Mouse (Mus musculus) stomach, embryonic 14.5 days (tissue): ENCODE data around the gene Bcas3. TPM values are rescaled to one million over a fixed set of nuclear protein-coding genes. Genes with fewer than 3 reads are reported as not detected.

Experiments
- ATAC-seq: fragments of 200-750 bp; cut with Nextera tagmentation; 2 replicates; pipeline ENCODE4 v1.8.0; 2017; ENCODE audit warnings: low read depth, moderate TSS enrichment; ENCODE audit not compliant: insufficient number of reproducible peaks, insufficient read depth, low FRiP score
- H3K27ac ChIP-seq: fragments of 300-500 bp; sonication (generic); 2 replicates; pipeline ENCODE4 v1.5.1; 2014; ENCODE audit warnings: mild to moderate bottlenecking, low read length, moderate library complexity, mixed read lengths
- H3K27me3 ChIP-seq: fragments of 300-500 bp; sonication (generic); 2 replicates; pipeline ENCODE4 v1.6.1; 2014; ENCODE audit warnings: low read length, control low read depth, mixed read lengths; ENCODE audit not compliant: control insufficient read depth, insufficient read depth
- H3K36me3 ChIP-seq: fragments of 300-500 bp; sonication (generic); 2 replicates; pipeline ENCODE4 v1.6.1; 2014; ENCODE audit warnings: mild to moderate bottlenecking, control low read depth, low read length, moderate library complexity, mixed read lengths; ENCODE audit not compliant: control insufficient read depth, insufficient read depth
- H3K4me1 ChIP-seq: fragments of 300-500 bp; sonication (generic); 2 replicates; pipeline ENCODE4 v1.6.1; 2014; ENCODE audit warnings: low read length, control low read depth, mixed read lengths; ENCODE audit not compliant: control insufficient read depth, insufficient read depth
- H3K4me2 ChIP-seq: fragments of 300-500 bp; sonication (generic); replicated peaks from 2 replicates; pipeline ENCODE4 v1.6.1; 2014; ENCODE audit warnings: low read depth, low read length, control low read depth
- H3K4me3 ChIP-seq: fragments of 300-500 bp; sonication (generic); 2 replicates; pipeline ENCODE4 v1.5.1; 2014; ENCODE audit warnings: low read depth, low read length, control low read depth
- H3K9ac ChIP-seq: fragments of 300-500 bp; sonication (generic); replicated peaks from 2 replicates; pipeline ENCODE4 v1.6.1; 2014; ENCODE audit warnings: low read depth, mild to moderate bottlenecking, control low read depth, low read length, moderate library complexity, mixed read lengths
- H3K9me3 ChIP-seq: fragments of 300-500 bp; sonication (generic); 2 replicates; pipeline ENCODE4 v1.6.1; 2016; ENCODE audit warnings: low read depth, low read length, control low read depth; ENCODE audit not compliant: control insufficient read depth
- WGBS: fragments of 180-500 bp; shearing (Covaris S2); extraction: QIAGEN DNeasy Blood & Tissue Kit; methylation state at CpG from one replicate; pipeline ENCODE4 v1.1.7; 2014; 5-methylcytosine and 5-hydroxymethylcytosine counted together
- polyA plus RNA-seq: library from polyadenylated mRNA; unstranded; fragments of >200 nt; fragmentation: Nextera tagmentation; extraction: Ambion mirVana; gene quantifications from 2 replicates; pipeline ENCODE4 v1.2.1, GENCODE M21; 2014

The Bcas3 gene
- polyA plus RNA-seq, 1 experiment from 2014 or later: 20.4 TPM

DNA sequence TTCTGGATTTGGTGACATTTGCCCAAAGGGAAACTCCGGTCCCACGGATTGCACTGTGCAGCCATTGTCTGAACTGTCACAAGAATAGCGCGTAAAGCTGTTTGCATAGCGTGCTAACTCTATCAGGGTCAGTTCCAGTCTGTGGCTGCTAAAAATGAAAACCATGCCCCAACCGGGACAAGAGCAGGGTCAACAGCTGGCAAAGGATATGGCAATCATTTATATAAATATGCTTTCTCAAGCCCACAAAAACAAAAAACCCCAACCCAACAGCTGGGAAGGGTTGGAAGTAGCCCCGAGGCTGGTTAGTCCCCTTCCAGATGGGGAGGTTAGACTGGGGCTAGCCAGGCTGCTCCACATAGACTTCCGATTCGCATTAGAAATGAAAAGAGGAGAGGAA lies 314.8 kb downstream of the Bcas3 start:
- peak overlapping the region; percentile 19; the same call in 1 of the 2 replicates for H3K4me2 ChIP-seq
- H3K9ac ChIP-seq: no peak overlapping the region
- no peak overlapping the region for H3K4me3 ChIP-seq
- H3K27ac ChIP-seq: peak overlapping the region; percentile 12; the same call in 1 of the 2 replicates
- ATAC-seq: peak; percentile 56; the same call in 1 of the 2 replicates
- peaks cover 17% of the 10 kb centered on the region for H3K4me1 ChIP-seq
- WGBS: 31% methylated on average over 9 of the region's 9 CpGs
- no peaks in the 10 kb centered on the region for H3K27me3 ChIP-seq
- H3K36me3 ChIP-seq: no peaks in the 10 kb centered on the region
- H3K9me3 ChIP-seq: no peaks in the 10 kb centered on the region

DNA sequence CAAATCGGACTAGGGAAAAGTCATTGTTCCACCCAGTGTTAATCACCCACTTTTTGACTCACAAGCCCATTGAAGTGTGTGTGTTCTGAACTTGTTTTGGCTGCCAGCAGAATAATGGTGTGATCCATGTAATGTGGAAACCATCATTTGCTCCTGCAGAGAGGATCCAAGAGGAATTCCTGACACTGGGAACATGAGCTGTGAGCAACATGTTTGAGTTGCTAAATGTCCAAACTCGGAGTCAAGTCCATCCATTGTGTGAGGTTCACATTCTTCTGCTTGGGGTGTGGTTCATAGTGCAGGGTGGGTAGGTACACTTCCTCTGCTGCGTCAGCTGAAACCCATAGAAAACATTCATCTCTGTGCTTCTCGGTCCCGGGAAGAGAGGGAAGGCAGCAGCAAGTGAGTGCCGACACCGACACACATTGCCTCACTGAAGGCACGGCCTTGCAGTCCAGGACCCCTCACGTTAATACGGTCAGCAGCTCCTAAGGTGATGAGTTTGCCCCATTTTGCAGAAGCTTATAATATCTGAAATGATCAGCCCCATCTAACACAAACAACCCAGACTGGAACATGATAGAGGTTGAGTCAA lies 320.0 kb downstream of the Bcas3 start:
- no peak overlapping the region for H3K9ac ChIP-seq
- 72% methylated on average over 10 of the region's 10 CpGs for WGBS
- H3K36me3 ChIP-seq: no peaks in the 10 kb centered on the region
- no peak overlapping the region for H3K4me2 ChIP-seq
- no peak overlapping the region for H3K27ac ChIP-seq
- peaks cover 24% of the 10 kb centered on the region for H3K4me1 ChIP-seq
- ATAC-seq: no peak
- no peaks in the 10 kb centered on the region for H3K9me3 ChIP-seq
- no peaks in the 10 kb centered on the region for H3K27me3 ChIP-seq
- no peak overlapping the region for H3K4me3 ChIP-seq

DNA sequence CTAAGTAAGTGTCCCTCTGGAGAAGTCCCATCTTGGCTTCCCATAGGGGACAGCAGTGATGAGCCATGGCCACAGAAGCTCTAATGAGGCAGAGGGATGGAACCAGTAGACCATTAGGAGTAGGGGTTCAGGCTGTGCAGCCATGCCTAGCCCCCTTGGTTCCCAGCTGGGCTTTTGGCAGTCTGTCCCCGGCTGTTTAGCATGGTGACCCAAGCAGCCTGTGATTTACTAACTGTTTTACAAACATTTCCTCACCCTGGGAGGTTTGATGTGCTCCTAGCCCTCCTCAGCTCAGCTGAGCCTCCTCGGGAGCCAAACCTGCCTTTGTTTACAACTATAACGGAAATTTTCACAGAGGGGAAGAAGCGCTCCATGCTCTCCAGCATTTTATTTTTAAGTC lies 322.3 kb downstream of the Bcas3 start:
- no peaks in the 10 kb centered on the region for H3K9me3 ChIP-seq
- no peak overlapping the region for H3K4me2 ChIP-seq
- no peak overlapping the region for H3K9ac ChIP-seq
- peak overlapping the region; percentile 71; the same call in 1 of the 2 replicates for H3K27ac ChIP-seq
- ATAC-seq: no peak
- peaks cover 20% of the 10 kb centered on the region for H3K4me1 ChIP-seq
- no peak overlapping the region for H3K4me3 ChIP-seq
- WGBS: 33% methylated on average over 4 of the region's 4 CpGs
- H3K27me3 ChIP-seq: no peaks in the 10 kb centered on the region
- H3K36me3 ChIP-seq: no peaks in the 10 kb centered on the region

- Histone ChIP-seq H3K4me1 (peaks cover 20% of the 10 kb centered on the region), H3K4me3 (no peak overlapping the region), H3K27ac (peak overlapping the region; percentile 48; the same call in 1 of the 2 replicates), H3K27me3 (no peaks in the 10 kb centered on the region), H3K36me3 (no peaks in the 10 kb centered on the region), H3K9me3 (no peaks in the 10 kb centered on the region), H3K9ac (no peak overlapping the region), H3K4me2 (no peak overlapping the region)
- ATAC-seq: no peak
- 37% methylated on average over 10 of the region's 10 CpGs for WGBS
These were observed 323.5 kb downstream of the Bcas3 start for GRCm38 (mm10) chr11:85676357-85677004.

GRCm38 (mm10) chr11:85678666-85679065 lies 325.7 kb downstream of the Bcas3 start:
- H3K27me3 ChIP-seq: no peaks in the 10 kb centered on the region
- WGBS: 66% methylated on average over 5 of the region's 5 CpGs

GRCm38 (mm10) chr11:85681580-85682419 lies 328.8 kb downstream of the Bcas3 start:
- Histone ChIP-seq H3K4me1 (peaks cover 8% of the 10 kb centered on the region; the same call in 1 of the 2 replicates), H3K4me2 (no peak overlapping the region), H3K27me3 (no peaks in the 10 kb centered on the region), H3K4me3 (no peak overlapping the region), H3K27ac (no peak overlapping the region), H3K36me3 (no peaks in the 10 kb centered on the region), H3K9ac (no peak overlapping the region), H3K9me3 (no peaks in the 10 kb centered on the region)
- no peak for ATAC-seq
- WGBS: 89% methylated on average over 11 of the region's 11 CpGs

More at GRCm38 (mm10) chr11:85678666-85679065, 325.7 kb downstream of the Bcas3 start:
- H3K9me3 ChIP-seq: no peaks in the 10 kb centered on the region
- peak overlapping the region; percentile 7; the same call in 1 of the 2 replicates for H3K27ac ChIP-seq
- no peak overlapping the region for H3K4me3 ChIP-seq
- peaks cover 20% of the 10 kb centered on the region for H3K4me1 ChIP-seq
- ATAC-seq: no peak
- no peaks in the 10 kb centered on the region for H3K36me3 ChIP-seq
- no peak overlapping the region for H3K9ac ChIP-seq
- no peak overlapping the region for H3K4me2 ChIP-seq

- ATAC-seq: no peak
- Histone ChIP-seq H3K4me2 (no peak overlapping the region), H3K4me1 (0 out of 2 replicates have a peak, but pooled peaks cover 3% of the 10 kb centered on the region), H3K9me3 (no peaks in the 10 kb centered on the region), H3K27ac (no peak overlapping the region), H3K27me3 (no peaks in the 10 kb centered on the region), H3K36me3 (no peaks in the 10 kb centered on the region), H3K9ac (no peak overlapping the region), H3K4me3 (no peak overlapping the region)
- 60% methylated on average over 2 of the region's 2 CpGs for WGBS
These were observed 332.0 kb downstream of the Bcas3 start for GRCm38 (mm10) chr11:85684981-85685380.

- ATAC-seq: no peak
- H3K9me3 ChIP-seq: no peaks in the 10 kb centered on the region
- 35% methylated on average over 8 of the region's 8 CpGs for WGBS
- H3K27ac ChIP-seq: no peak overlapping the region
- peaks cover 8% of the 10 kb centered on the region; the same call in 1 of the 2 replicates for H3K4me1 ChIP-seq
- H3K4me3 ChIP-seq: no peak overlapping the region
- no peaks in the 10 kb centered on the region for H3K36me3 ChIP-seq
- no peak overlapping the region for H3K4me2 ChIP-seq
- no peak overlapping the region for H3K9ac ChIP-seq
- no peaks in the 10 kb centered on the region for H3K27me3 ChIP-seq
These were observed 335.0 kb downstream of the Bcas3 start for GRCm38 (mm10) chr11:85687816-85688439.
